Mouse (Mus musculus) liver, embryonic 14.5 days (tissue): ENCODE measurements around the gene Phex.

Experiments used
- CTCF ChIP-seq: IDR thresholded peaks from 2 replicates; pipeline ENCODE4 v1.5.1; 2016; ENCODE audit warnings: antibody characterized with exemption, low read depth, control low read depth
- EP300 ChIP-seq: IDR thresholded peaks from 2 replicates; pipeline ENCODE4 v1.6.1; 2016; ENCODE audit warnings: antibody characterized with exemption, low read depth

DNA sequence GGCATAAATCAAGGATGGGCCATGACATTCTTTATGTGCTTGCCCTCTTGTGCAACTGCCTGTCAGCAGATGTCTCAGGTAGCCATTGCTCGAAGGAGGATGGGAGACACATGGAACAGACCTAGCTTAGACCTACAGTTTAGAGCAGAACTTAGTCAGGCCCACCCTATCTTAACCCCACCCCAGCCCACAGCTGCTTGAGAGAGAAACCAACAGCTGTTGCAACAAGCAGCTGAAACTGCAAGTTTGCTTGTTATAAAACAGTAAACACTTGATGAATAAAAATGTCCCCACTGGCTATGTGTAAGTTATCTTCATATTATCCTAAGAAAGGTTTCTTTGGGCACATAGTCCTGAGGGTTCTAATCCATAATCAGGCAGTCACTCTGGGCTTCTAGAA lies 19.7 kb upstream of the Phex start:
- TF ChIP-seq CTCF, result no peak
- no peak for TF ChIP-seq EP300
